Mouse (Mus musculus): ENCODE data around the gene Kcnj12.

The Kcnj12 gene

DNA sequence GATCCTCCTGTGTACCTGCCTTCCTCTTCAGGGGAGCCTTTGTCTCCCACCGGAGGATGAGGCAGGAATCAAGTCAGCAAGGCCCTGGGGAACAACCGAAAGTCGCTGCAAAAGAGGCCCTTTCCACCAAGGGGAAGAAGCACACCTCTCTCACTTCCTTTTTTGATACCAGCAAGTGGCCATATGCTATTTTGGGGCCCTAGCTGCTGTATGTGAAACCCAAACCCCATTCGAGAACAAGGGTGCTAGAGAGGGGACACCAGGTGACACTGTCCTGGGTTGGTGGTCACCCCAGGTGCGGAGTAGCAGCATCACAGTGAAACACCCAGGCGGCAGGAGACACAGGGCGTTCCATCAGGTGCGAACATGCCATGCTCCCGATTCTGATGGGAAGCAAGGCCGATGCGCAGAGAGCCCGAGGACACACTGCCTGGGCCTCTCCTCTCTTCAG lies 86.6 kb downstream of the Kcnj12 start:
- DNase-seq (ENCODE audit: low read depth in 2 of 2, low spot score in 2 of 2): no peak

DNA sequence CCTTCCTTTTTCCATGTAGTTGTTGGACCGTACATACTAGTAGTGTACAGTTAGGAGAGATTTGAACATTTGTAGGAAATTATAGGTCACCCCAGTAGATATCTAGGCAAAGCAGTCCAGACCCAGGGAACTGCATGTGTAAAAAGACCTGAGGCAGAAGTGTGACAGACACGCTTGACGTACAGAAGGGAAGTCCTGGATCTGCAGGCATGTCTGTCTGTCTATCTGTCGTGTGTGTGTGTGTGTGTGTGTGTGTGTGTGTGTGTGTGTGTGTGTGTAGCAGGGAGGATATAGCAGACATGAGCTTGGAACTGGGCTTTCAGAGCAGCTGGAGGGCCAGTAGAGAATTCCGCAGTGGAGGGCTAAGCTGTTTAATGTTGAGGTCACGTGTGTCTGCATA lies 87.3 kb downstream of the Kcnj12 start:
- DNase-seq (ENCODE audit: low read depth in 2 of 2, low spot score in 2 of 2): no peak

DNA sequence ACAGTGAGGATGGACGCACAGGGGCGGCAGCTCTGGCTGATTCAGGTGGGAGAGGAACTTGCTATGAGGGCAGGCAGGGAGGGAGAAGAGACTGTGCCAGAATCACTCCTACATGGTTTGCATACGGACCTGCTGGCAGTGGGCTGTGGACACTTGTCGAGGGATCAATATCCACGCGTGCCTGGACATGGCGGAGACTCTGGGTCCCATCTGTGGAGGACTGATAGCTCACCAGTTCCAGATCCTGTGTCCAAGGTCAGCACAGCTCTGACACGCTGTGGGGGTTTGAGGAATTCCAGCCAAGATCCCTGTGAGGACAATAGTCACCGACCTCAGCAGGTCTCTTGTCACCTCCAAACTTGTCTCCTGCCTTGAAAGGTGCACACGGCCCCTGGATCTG lies 87.7 kb downstream of the Kcnj12 start:
- DNase-seq (ENCODE audit: low read depth in 2 of 2, low spot score in 2 of 2): no peak

DNA sequence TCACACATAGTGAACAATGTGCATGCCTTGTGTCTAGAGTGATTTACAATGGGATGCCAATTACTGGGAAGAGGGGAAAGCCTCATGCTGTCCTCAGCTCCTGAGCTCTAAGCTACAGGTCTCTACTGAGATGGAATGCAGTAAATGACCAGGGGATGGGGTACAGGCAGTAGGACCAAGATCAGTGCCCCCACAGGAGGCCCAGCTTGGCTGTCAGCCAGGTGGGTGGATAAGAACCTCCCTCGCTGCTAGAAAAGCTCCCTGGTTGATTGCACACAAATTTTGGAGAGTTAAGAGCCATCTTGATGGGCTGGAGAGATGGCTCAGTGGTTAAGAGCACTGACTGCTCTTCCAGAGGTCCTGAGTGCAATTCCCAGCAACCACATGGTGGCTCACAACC lies 88.6 kb downstream of the Kcnj12 start:
- DNase-seq (ENCODE audit: low read depth in 2 of 2, low spot score in 2 of 2): no peak

DNA sequence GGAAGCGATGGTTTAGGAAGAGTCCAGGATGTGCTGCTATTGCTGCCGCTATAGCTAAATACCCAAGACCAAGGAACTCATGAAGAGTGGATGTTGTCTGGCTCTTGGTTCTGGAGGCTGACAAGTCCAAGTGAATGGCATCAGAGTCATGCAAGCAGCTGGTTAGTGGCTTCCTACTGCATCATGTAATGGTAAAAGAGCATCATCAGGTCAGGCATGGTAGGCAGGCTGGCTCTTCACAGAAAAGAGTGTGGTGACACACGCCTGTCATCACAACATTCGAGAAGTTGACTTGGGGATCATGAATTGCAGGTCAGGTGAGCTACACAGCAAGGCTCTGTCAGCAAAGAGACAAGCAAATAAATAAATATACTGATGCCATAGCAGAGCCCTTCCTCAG lies 89.1 kb downstream of the Kcnj12 start:
- no peak for DNase-seq (ENCODE audit: low read depth in 2 of 2, low spot score in 2 of 2)

DNA sequence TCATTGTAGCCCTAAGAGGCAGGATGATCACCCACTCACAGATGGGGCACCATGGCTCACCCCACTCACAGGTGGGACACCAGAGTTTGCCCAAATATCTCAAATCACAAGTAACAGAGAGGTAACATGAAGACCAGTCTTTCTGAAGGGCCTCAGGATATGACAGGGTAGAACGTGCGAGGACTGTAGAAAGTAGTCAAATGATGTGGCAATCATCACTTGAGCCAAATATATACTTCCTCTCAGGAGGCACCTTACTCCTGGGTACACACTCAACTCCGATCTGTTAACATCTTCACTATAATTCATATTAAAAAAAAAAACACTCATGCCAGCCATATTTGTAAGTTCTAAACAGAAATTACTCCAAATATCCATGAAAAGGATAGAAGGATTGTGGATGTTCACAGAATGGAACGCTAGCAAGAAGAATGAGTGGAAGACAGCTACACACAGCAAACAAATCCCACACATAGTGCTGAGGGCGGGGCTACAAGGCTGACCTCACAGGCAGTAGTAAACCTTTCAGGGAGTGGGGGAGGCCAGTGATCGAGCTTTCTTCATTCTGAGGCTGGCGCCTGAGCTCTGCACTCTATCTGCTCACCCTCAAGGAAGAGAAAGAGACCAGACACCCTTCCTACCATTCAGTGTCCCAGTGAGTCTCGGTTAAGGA lies 90.1 kb downstream of the Kcnj12 start:
- DNase-seq (ENCODE audit: low read depth in 2 of 2, low spot score in 2 of 2): no peak

DNA sequence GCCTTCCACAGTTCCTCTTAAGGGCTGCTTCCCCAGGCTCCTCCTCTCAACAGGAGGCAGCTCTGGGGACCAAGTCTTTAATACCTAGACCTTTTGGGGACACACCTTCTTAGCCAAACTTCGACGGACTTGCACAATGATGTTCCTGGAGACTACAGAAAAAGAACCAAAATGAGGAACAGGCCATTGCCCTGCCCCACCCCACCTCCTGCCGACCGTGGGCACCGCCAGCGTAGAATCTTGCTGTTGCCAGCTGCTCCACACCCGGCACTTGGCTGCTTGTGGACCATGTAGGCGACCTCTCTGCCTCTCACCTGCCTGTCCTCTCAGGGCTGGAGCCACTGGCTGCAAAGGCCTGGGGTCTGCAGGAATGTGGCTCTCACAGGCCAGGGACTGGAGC lies 93.9 kb downstream of the Kcnj12 start:
- DNase-seq (ENCODE audit: low read depth in 2 of 2, low spot score in 2 of 2): no peak

DNA sequence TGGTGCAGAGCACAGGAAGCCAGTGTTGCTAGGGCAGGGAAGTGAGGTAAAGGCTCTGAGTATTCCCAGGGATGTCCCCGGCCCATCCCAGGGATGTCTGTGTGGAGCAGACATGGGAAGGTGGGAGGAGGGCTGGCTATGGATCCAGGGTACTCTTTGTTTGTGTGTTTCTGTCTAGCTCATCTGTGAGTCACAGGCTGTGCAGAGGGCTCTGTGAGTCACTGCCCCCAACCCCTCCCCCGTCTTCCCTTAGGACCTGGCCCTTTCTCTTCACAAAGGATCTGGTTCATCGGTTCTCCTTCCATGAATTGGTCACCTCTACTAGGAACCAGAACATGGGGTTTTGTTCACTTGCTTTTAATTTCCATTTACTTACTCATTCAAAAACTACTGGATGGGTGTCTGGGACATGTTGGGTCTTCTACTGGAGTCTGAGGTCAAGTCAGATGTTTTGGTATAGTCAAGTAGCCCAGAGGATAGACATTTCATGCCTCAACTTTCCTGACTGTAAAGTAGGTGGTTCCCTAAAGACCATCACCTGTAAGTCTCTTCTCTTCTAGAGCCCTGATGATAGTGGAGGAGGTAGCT lies 97.7 kb downstream of the Kcnj12 start:
- no peak for DNase-seq (ENCODE audit: low read depth in 2 of 2, low spot score in 2 of 2)

Measured in CD8-positive naive resting alpha-beta T cell, adult 2 months (primary cell).